Mouse (Mus musculus): ENCODE measurements around the gene Ano6. TPM values are rescaled to one million over a fixed set of nuclear protein-coding genes. Genes with fewer than 3 reads are reported as not detected.

Ano6 gene
- polyA plus RNA-seq, 1 experiment: 5.8 TPM

DNA sequence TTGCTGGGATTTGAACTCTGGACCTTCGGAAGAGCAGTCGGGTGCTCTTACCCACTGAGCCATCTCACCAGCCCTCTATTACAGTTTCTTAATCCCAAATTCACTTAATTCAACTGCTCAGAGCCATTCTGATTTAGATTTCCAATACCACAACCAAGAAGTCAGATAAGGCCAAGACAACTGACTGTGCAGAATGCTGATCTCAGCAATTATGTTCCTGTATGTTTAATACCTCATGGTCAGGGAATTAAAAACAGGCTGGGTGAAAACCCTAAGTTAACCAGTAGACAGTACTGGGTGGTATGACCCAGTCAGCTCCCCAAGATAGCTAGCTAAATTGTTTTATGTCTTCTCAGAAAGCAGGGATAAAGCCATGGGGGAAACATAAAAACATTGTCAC is 176.3 kb downstream of the Ano6 start:
- H3K4me1 ChIP-seq (ENCODE audit: control insufficient read depth, insufficient read depth, low read length): no peaks in the 10 kb centered on the region

DNA sequence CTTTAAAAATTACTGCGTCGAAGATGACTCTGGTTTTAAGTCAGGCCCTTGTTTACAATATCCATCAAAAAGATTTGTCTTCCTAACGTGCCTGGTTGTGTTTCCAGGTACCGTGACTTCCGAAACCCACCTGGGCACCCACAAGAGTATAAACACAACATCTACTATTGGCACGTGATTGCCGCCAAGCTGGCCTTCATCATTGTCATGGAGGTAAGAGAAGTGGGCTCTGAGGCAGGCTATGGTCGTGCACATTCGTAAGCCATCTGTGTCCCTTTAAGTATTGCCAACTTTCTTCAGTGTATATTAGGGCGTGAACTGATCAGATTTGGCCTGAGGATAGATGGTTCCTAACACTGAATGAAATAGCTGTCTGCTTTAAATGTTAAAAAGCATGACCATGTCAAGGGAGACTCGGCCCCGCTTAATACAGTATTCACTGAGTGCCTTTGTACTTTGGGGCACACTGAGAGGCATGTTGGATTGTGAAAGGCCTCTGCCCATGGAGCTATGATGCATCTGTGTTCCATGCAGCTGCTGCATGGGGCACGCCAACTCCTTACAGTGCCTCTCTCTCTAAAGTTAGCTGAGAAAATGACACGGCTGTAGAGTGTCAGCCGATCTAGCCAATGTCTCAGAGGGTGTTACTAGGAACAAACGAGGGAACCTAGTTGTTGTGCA is 177.0 kb downstream of the Ano6 start:
- H3K36me3 ChIP-seq (ENCODE audit: control insufficient read depth, insufficient read depth, low read length): no peaks in the 10 kb centered on the region
- TF ChIP-seq CTCF (IDR thresholded peaks at IDR 0.05; ENCODE audit: control insufficient read depth, insufficient read depth, insufficient replicate concordance, low read depth, low read length) (no peak), POLR2A (IDR thresholded peaks at IDR 0.05; ENCODE audit: control insufficient read depth, low read depth, low read length) (no peak)

More for the DNA sequence above, 176.3 kb downstream of the Ano6 start:
- Histone ChIP-seq H3K36me3 (ENCODE audit: control insufficient read depth, insufficient read depth, low read length) (no peaks in the 10 kb centered on the region), H3K27ac (ENCODE audit: control insufficient read depth, insufficient read depth, low read depth, low read length) (no peak overlapping the region), H3K27me3 (ENCODE audit: control insufficient read depth, insufficient read depth, low read length) (no peaks in the 10 kb centered on the region), H3K4me3 (ENCODE audit: control insufficient read depth, low read depth, low read length) (no peak overlapping the region)
- TF ChIP-seq CTCF (IDR thresholded peaks at IDR 0.05; ENCODE audit: control insufficient read depth, insufficient read depth, insufficient replicate concordance, low read depth, low read length) (no peak), POLR2A (IDR thresholded peaks at IDR 0.05; ENCODE audit: control insufficient read depth, low read depth, low read length) (no peak)

DNA sequence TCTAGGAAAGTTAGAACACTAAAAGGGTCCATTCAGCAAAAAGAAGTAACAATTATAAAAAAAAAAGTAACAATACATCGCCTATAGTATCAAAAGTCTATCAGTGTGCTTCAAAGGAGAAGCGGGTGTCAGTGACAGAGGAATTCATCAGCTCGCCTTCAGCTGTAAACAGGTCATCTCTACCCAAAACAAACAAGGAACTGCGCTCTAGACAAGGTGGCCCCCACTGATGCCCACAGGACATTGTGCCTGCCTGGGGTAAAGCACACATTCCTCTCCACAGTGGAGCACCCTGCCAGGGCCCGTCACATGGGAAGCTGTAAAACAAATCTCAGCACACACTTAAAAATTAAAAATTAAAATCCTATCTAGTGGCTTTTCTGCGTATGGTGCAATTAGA is 179.0 kb downstream of the Ano6 start:
- Histone ChIP-seq H3K36me3 (ENCODE audit: control insufficient read depth, insufficient read depth, low read length) (no peaks in the 10 kb centered on the region), H3K4me1 (ENCODE audit: control insufficient read depth, insufficient read depth, low read length) (no peaks in the 10 kb centered on the region), H3K4me3 (ENCODE audit: control insufficient read depth, low read depth, low read length) (no peak overlapping the region), H3K27me3 (ENCODE audit: control insufficient read depth, insufficient read depth, low read length) (no peaks in the 10 kb centered on the region), H3K27ac (ENCODE audit: control insufficient read depth, insufficient read depth, low read depth, low read length) (no peak overlapping the region)
- no peak for TF ChIP-seq POLR2A (IDR thresholded peaks at IDR 0.05; ENCODE audit: control insufficient read depth, low read depth, low read length)
- TF ChIP-seq CTCF (IDR thresholded peaks at IDR 0.05; ENCODE audit: control insufficient read depth, insufficient read depth, insufficient replicate concordance, low read depth, low read length): no peak

More for the DNA sequence above, 177.0 kb downstream of the Ano6 start:
- no peak overlapping the region for H3K27ac ChIP-seq (ENCODE audit: control insufficient read depth, insufficient read depth, low read depth, low read length)
- H3K27me3 ChIP-seq (ENCODE audit: control insufficient read depth, insufficient read depth, low read length): no peaks in the 10 kb centered on the region
- H3K4me3 ChIP-seq (ENCODE audit: control insufficient read depth, low read depth, low read length): no peak overlapping the region
- no peaks in the 10 kb centered on the region for H3K4me1 ChIP-seq (ENCODE audit: control insufficient read depth, insufficient read depth, low read length)

DNA sequence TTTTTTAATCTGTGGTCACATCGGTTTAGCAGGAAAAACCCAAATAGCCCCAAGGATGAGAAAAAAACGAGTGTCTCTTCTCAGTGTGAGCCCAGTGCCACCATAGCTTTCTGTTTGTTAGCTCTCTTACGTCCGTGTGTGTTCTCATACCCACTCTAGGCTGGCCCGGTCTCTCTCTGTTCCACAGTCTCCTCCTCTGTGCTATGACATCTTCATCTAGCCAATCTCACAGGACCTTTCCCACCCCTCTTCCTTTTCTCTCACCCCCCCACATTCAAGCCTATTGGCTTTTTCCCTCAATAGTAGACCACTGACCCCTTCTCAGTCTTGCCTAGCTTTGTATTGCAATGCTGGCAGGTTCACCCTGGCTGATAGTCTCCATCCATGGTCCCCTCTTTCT is 179.5 kb downstream of the Ano6 start:
- no peak for TF ChIP-seq POLR2A (IDR thresholded peaks at IDR 0.05; ENCODE audit: control insufficient read depth, low read depth, low read length)
- Histone ChIP-seq H3K4me3 (ENCODE audit: control insufficient read depth, low read depth, low read length) (no peak overlapping the region), H3K27me3 (ENCODE audit: control insufficient read depth, insufficient read depth, low read length) (no peaks in the 10 kb centered on the region), H3K4me1 (ENCODE audit: control insufficient read depth, insufficient read depth, low read length) (no peaks in the 10 kb centered on the region), H3K36me3 (ENCODE audit: control insufficient read depth, insufficient read depth, low read length) (no peaks in the 10 kb centered on the region), H3K27ac (ENCODE audit: control insufficient read depth, insufficient read depth, low read depth, low read length) (no peak overlapping the region)

DNA sequence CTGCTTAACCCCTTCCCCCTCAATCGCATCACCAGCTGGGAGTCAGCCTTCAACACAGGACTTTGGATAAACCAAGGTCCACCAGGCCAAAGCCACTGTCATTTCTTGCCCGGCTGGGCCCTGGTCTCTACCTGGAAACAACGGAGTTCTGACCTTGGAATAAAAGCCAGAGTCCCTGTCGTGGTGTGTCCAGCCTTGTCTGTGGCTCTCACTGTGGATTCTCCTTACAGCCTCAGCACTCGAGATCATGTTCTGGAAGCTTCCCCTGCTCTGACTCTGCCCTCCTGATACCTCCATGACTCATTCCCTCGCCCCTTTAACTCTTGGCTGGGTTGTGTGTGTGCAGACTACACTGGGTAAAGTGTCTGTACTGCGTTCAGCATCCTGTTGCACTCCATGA is 180.0 kb downstream of the Ano6 start:
- Histone ChIP-seq H3K36me3 (ENCODE audit: control insufficient read depth, insufficient read depth, low read length) (no peaks in the 10 kb centered on the region), H3K27me3 (ENCODE audit: control insufficient read depth, insufficient read depth, low read length) (no peaks in the 10 kb centered on the region), H3K27ac (ENCODE audit: control insufficient read depth, insufficient read depth, low read depth, low read length) (no peak overlapping the region), H3K4me3 (ENCODE audit: control insufficient read depth, low read depth, low read length) (no peak overlapping the region), H3K4me1 (ENCODE audit: control insufficient read depth, insufficient read depth, low read length) (no peaks in the 10 kb centered on the region)
- TF ChIP-seq POLR2A (IDR thresholded peaks at IDR 0.05; ENCODE audit: control insufficient read depth, low read depth, low read length) (no peak), CTCF (IDR thresholded peaks at IDR 0.05; ENCODE audit: control insufficient read depth, insufficient read depth, insufficient replicate concordance, low read depth, low read length) (no peak)

DNA sequence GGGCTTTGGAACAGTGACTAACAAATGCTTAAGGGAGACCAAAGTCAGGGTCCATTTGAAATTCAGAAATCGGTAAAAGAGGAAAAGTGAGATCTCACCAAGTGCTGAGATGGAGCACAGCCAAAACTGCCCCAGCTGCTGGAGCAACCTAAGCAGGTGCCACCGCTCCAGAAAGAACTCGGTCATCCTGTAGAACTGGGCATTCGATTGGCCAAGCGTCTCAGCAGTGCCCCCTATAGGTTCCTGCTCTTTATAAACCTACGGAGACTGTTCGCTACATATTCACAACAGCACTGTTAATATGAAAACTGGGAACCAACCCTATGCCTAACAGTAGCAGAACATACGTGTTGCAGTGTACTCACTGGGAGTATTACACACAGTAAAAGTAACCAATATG is 180.7 kb downstream of the Ano6 start:
- Histone ChIP-seq H3K27ac (ENCODE audit: control insufficient read depth, insufficient read depth, low read depth, low read length) (no peak overlapping the region), H3K36me3 (ENCODE audit: control insufficient read depth, insufficient read depth, low read length) (no peaks in the 10 kb centered on the region), H3K4me1 (ENCODE audit: control insufficient read depth, insufficient read depth, low read length) (no peaks in the 10 kb centered on the region), H3K4me3 (ENCODE audit: control insufficient read depth, low read depth, low read length) (no peak overlapping the region), H3K27me3 (ENCODE audit: control insufficient read depth, insufficient read depth, low read length) (no peaks in the 10 kb centered on the region)
- no peak for TF ChIP-seq CTCF (IDR thresholded peaks at IDR 0.05; ENCODE audit: control insufficient read depth, insufficient read depth, insufficient replicate concordance, low read depth, low read length)

DNA sequence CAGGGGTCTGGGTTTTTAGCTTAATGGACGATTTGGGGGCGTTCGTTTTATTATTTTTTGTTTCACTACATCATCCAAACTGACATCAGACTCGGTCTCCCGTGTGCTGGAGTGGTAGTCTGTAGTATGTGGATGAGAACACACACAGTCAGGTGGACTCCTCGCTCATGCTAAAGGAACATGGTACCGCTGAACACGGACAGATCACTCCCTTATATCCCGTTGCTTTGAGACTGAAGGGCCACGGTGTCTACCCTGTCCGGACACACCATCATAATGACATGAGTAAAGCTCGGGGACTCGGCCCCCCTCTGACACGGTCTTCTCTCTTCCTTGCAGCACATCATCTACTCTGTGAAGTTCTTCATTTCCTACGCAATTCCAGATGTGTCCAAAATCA is 181.5 kb downstream of the Ano6 start:
- no peak overlapping the region for H3K27ac ChIP-seq (ENCODE audit: control insufficient read depth, insufficient read depth, low read depth, low read length)
- no peak overlapping the region for H3K4me3 ChIP-seq (ENCODE audit: control insufficient read depth, low read depth, low read length)
- no peaks in the 10 kb centered on the region for H3K36me3 ChIP-seq (ENCODE audit: control insufficient read depth, insufficient read depth, low read length)
- H3K27me3 ChIP-seq (ENCODE audit: control insufficient read depth, insufficient read depth, low read length): no peaks in the 10 kb centered on the region
- no peaks in the 10 kb centered on the region for H3K4me1 ChIP-seq (ENCODE audit: control insufficient read depth, insufficient read depth, low read length)
- no peak for TF ChIP-seq POLR2A (IDR thresholded peaks at IDR 0.05; ENCODE audit: control insufficient read depth, low read depth, low read length)
- no peak for TF ChIP-seq CTCF (IDR thresholded peaks at IDR 0.05; ENCODE audit: control insufficient read depth, insufficient read depth, insufficient replicate concordance, low read depth, low read length)

DNA sequence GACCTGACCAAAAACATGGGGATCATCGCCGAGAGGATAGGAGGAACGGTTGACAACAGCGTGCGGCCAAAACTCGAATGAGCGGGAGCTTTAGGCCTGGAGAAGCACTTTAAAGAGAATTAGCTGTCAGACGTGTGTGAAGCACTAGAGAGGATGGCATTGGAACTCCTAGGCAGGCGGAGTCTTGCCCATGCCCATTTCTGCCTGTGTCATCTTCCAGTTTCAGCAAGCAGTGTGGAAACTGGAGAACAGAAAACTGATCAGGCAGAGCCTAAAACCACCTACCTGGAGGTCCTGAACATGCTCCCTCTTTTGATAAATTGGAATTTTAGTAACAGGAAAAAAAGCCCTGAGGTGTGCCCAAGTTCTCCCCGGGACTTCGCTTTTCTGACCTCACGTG is 182.0 kb downstream of the Ano6 start:
- Histone ChIP-seq H3K27ac (ENCODE audit: control insufficient read depth, insufficient read depth, low read depth, low read length) (no peak overlapping the region), H3K27me3 (ENCODE audit: control insufficient read depth, insufficient read depth, low read length) (no peaks in the 10 kb centered on the region), H3K4me3 (ENCODE audit: control insufficient read depth, low read depth, low read length) (no peak overlapping the region), H3K4me1 (ENCODE audit: control insufficient read depth, insufficient read depth, low read length) (no peaks in the 10 kb centered on the region), H3K36me3 (ENCODE audit: control insufficient read depth, insufficient read depth, low read length) (no peaks in the 10 kb centered on the region)
- TF ChIP-seq CTCF (IDR thresholded peaks at IDR 0.05; ENCODE audit: control insufficient read depth, insufficient read depth, insufficient replicate concordance, low read depth, low read length) (no peak), POLR2A (IDR thresholded peaks at IDR 0.05; ENCODE audit: control insufficient read depth, low read depth, low read length) (no peak)

All from testis, adult 2 months (tissue).